Mouse (Mus musculus) testis, adult 2 months (tissue): ENCODE data around the gene Gmnc.

Experiments
- CTCF ChIP-seq: fragments of 200-500 bp; IDR thresholded peaks from 2 replicates; pipeline ENCODE4 v1.5.1; 2012; ENCODE audit warnings: low read depth, mild to moderate bottlenecking, inconsistent platforms, low read length, moderate library complexity; ENCODE audit not compliant: control insufficient read depth, insufficient read depth, insufficient replicate concordance
- POLR2A ChIP-seq: fragments of 200-500 bp; IDR thresholded peaks from 2 replicates; pipeline ENCODE4 v1.6.1; 2012; ENCODE audit warnings: low read depth, mild to moderate bottlenecking, inconsistent platforms, low read length, moderate library complexity; ENCODE audit not compliant: control insufficient read depth

GRCm38 (mm10) chr16:26999563-26999962 is 8.1 kb upstream of the Gmnc start:
- TF ChIP-seq CTCF = no peak
- no peak for TF ChIP-seq POLR2A
